Mouse (Mus musculus) ovary, postnatal 14 days (tissue): ENCODE measurements around the gene Entpd5.
A peak's percentile ranks its signal among the peaks of the same experiment; 100 is the strongest.

Experiments used
- DNase-seq: peaks from one replicate; pipeline ENCODE4 v3.0.0; 2022; ENCODE audit warnings: low spot score

Entpd5 gene

GRCm38 (mm10) chr12:84408819-84409507 is at the start of gene Entpd5, which contains the start of gene Bbof1:
TSS of gene Entpd5 (minus strand) at chr12:84409029.
TSS of gene Bbof1 (plus strand) at chr12:84409071.
- DNase-seq: peak; percentile 86

GRCm38 (mm10) chr12:84456911-84457310 is 48.1 kb upstream of the Entpd5 start:
- no peak for DNase-seq

GRCm38 (mm10) chr12:84451801-84452200 is 43.0 kb upstream of the Entpd5 start:
- peak; percentile 5 for DNase-seq

- peak; percentile 89 for DNase-seq
Measured at GRCm38 (mm10) chr12:84450718-84451646, 42.2 kb upstream of the Entpd5 start, which contains the start of the genes Aldh6a1 and Lin52. TSS of gene Aldh6a1 (minus strand) at chr12:84451004. TSS of gene Lin52 (plus strand) at chr12:84451422.

GRCm38 (mm10) chr12:84450351-84450717 is 41.5 kb upstream of the Entpd5 start:
- DNase-seq: peak; percentile 7

GRCm38 (mm10) chr12:84449887-84450286 is 41.1 kb upstream of the Entpd5 start:
- no peak for DNase-seq

- no peak for DNase-seq
Measured at GRCm38 (mm10) chr12:84448181-84448580, 39.4 kb upstream of the Entpd5 start.

- no peak for DNase-seq
Measured at GRCm38 (mm10) chr12:84447386-84447785, 38.6 kb upstream of the Entpd5 start.

GRCm38 (mm10) chr12:84442526-84442925 is 33.7 kb upstream of the Entpd5 start:
- no peak for DNase-seq

GRCm38 (mm10) chr12:84438697-84439096 is 29.9 kb upstream of the Entpd5 start:
- no peak for DNase-seq

GRCm38 (mm10) chr12:84429825-84430224 is 21.0 kb upstream of the Entpd5 start:
- DNase-seq: no peak

GRCm38 (mm10) chr12:84423990-84424389 is 15.2 kb upstream of the Entpd5 start:
- DNase-seq: no peak

- DNase-seq: no peak
Measured at GRCm38 (mm10) chr12:84417605-84417922, 8.7 kb upstream of the Entpd5 start.

GRCm38 (mm10) chr12:84416834-84417604 is 8.2 kb upstream of the Entpd5 start, which contains the start of gene Rnf113a2:
TSS of gene Rnf113a2 (plus strand) at chr12:84417196.
- peak; percentile 65 for DNase-seq

GRCm38 (mm10) chr12:84407874-84408818 is 683 bp downstream of the Entpd5 start:
- no peak for DNase-seq

- DNase-seq: no peak
Measured at GRCm38 (mm10) chr12:84407259-84407658, 1.6 kb downstream of the Entpd5 start.

GRCm38 (mm10) chr12:84404541-84404940 is 4.3 kb downstream of the Entpd5 start:
- no peak for DNase-seq

GRCm38 (mm10) chr12:84402923-84403322 is 5.9 kb downstream of the Entpd5 start:
- DNase-seq: no peak

- DNase-seq: no peak
Measured at GRCm38 (mm10) chr12:84400653-84401052, 8.2 kb downstream of the Entpd5 start.

- no peak for DNase-seq
Measured at GRCm38 (mm10) chr12:84400068-84400467, 8.8 kb downstream of the Entpd5 start.

GRCm38 (mm10) chr12:84399663-84400062 is 9.2 kb downstream of the Entpd5 start:
- no peak for DNase-seq
